Mouse (Mus musculus) WW6 (cell line): ENCODE results near the gene Gm10226.
"Not testable (repeated sequence)": the region's sequence is repeated elsewhere in the genome, so short reads cannot be mapped to it uniquely, and the experiment has no call there.

ENCODE experiments used
- DNase-seq: peaks from one replicate; pipeline ENCODE4 v3.0.0-alpha.2; 2013; ENCODE audit warnings: low read depth, low spot score

Gm10226 gene

GRCm38 (mm10) chr17:21691560-21691959, at the start of gene Gm10226:
Gene Gm10226, plus strand, starts transcription at chr17:21691860.
- no peak for DNase-seq

DNA sequence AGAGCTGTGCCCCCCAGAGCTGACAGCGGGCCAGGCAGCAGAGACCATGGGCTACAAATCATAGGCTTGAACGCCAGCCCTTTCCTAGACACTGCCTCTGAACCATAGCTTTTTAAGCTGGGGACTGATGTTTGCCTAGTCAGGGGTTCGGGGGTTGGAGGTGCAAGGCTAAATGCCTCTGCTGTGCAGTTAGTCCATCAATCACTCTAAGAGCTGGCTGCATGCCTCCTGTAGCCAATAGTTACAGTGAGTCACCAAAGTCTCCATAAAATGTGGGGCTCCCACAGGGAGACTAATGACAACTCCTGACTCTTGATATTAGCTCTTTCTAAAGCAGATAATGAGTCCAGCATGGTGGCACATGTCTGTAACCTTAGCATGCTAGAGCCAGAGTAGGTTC, 42.9 kb upstream of the Gm10226 start:
- no peak for DNase-seq

DNA sequence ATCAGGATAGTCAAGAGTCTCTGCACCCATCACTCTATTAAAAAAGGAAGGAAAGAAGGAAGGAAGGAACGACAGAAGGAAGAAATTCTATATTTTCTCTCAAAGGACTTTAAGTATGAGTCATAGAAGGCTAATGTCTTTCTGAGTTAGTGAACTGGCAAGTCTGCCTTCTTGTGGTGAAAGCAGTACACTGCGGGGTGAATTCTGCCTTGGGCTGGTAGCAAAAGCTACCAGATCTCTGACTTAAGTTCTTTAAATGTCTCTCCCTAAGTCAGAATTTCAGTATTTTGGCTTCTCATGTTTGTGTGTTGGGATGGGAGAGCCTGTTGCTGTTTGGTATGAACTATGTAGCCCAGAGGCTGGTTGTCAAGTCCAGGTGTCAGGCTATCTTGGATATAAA, 41.7 kb upstream of the Gm10226 start:
- no peak for DNase-seq

DNA sequence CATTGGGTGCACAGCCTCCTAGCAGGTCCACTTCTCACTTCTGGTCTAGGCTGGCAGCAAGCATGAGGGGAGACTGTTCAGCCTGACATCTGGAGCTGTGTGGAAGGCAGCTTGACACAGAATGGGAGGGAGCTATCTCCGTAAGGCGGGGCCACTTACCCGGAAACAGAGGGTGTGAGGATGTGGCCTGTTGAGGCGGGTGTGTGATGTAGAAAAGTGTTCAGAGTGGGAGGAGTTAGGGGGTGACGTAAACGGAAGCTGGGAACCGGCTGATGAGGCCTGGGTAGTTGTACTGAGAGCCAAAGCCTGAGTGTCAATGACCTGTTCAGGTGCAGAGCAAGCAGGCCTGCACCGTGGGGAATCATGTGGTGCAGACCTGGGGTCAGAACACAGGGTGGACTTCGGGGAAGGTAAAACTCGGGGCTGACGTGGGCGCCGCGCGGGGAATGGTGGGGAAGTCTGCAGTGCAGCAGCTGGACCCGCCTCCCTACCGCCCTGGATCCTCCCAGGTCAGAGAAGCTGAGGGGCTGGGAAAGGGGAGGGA, 41.2 kb upstream of the Gm10226 start, which contains the start of gene Zfp983:
Gene Zfp983 (plus strand): TSS at position 261 of the 544 bp plus-strand sequence.
- peak; percentile 53 for DNase-seq

DNA sequence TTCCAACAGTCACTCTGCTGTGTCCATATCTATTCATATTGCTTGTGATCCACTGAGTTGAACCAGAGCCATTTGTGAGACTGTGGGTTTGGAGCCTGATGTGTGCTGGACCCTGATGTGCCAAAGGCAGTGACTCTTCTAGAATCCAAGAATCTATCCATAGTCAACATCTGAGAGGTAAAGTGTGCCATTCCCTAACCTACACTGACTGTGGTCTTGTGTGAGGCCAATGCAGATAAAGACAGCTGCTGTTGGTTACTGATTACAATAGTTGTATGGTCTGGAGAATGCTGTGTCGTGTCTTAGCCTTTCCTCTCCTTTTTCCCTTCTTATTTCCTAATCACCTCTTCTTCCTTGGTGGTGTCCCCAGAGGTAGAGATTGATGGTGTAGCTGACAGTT, 12.8 kb upstream of the Gm10226 start:
- DNase-seq: not testable (repeated sequence)

- DNase-seq: peak; percentile 67
These were observed 12.2 kb upstream of the Gm10226 start for GRCm38 (mm10) chr17:21679273-21680018.

- DNase-seq: not testable (repeated sequence)
These were observed 11.7 kb upstream of the Gm10226 start for GRCm38 (mm10) chr17:21680019-21680376.

GRCm38 (mm10) chr17:21693342-21693741, 1.7 kb downstream of the Gm10226 start:
- DNase-seq: no peak

- no peak for DNase-seq
These were observed 4.4 kb downstream of the Gm10226 start for GRCm38 (mm10) chr17:21696073-21696472.

DNA sequence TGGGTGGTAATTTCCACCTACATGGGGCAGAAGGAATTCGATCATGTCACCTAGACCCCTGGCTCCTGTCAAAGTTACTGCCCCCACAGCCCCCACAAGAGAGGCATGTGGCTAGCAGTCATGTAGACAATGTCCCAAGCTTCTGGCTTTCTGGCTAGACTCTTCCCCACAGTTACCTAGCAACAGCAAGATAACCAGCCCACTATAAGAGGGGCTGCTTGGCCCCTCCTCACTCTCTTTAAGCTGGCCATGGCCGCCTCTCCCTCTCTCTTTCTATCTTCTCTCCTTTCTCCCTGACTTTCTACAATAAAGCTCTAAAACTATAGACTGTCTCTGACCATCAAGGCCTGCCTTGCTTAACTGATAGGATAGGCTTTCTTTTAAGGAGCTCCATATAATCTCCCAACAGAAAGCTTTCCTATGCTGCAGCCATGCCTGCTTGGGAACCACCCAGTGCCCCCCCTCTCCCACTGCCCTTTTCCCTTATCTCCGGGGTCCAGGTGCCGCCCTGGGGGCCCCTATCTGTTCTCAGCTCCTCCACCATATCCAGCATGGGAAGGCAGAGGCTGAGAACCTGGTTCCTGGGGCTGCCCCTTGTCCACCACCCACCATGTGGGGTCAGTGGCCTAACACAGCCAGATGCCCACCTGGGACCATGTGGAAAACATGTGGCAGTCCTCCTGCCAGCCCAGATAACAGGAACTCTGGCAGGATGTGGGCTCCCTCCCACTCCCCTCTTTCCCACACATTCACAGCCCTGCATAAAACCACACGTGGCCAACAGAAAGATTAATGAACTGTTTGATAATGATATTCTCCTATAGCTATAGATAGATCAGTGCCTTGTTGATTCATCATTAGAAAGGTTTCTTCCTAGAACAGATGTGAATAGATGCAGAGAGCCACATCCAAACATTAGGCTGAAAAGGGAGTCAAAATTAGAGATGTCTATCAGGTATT, 10.9 kb downstream of the Gm10226 start:
- DNase-seq: no peak

- no peak for DNase-seq
These were observed 11.8 kb downstream of the Gm10226 start for GRCm38 (mm10) chr17:21703414-21703813.

DNA sequence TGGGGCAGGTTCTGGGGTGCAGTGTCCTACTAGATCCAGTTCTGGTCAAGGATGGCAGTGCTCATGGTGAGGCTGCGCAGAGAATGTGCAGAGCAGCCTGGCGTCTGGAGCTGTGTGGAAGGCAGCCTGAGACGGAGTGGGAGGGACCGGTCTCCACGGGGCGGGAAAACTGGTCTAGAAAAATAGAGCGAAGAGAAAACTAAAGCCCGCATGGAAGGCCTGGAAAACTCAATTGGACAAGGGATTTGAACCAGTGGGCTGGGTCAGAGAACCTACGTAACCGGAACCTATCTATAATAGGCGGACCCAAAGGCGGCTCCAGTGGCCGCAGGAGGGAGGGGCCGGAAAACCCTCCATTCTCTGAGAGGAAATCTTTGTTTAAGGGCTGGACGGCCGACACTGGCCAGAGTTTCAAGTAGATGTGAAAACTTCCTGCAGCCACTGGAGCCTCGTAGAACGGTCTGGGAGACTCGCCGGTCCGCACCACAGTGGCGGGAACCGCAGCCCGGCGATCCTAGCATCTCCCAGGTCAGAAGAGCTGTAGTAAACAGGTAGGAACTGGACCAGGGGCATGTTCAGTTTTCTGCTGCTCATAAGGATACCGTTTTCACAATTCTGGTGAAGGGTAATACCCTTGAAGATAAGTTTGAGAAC, 15.8 kb downstream of the Gm10226 start, which contains the start of gene Zfp760:
Gene Zfp760 (plus strand): TSS at position 399 of the 654 bp plus-strand sequence.
- peak; percentile 75 for DNase-seq

DNA sequence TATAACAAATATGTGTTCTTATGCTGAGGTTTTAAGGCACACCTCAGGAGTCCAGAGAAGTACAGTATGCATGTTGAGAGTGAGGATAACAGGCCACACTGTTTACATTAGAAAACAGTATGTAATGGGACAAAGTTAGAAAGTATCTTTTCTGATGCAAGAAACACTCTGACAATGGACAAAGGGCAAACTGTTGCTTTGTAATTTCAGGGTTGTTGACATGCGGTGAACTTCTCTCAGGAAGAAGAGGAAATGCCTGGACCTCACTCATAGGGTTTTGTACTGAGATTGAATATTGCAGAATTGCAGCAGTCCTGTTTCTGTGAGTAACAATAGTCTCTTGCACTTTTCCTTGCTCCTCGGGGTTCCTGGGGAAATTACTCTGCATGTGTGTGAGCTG, 16.7 kb downstream of the Gm10226 start:
- no peak for DNase-seq

DNA sequence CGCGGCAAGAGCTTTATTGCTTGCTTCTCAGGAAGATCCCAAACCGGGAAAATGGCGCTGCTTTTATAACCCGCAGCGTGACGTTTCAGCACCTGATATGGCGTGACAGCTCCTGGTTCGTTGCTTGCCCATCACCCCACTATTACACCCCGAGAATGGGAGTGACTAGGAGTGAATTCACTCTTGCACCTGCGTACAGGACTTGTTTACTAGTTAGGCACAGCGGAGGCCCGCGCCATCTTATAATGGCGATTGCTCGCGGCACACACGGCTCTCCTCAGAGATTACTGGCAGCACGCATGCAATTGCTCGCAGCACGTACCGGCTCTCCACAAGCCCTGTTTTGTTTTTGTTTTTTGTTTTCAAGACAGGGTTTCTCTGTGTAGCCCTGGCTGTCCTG, 38.8 kb downstream of the Gm10226 start, which contains the start of gene Zfp229:
Gene Zfp229 (plus strand): TSS at position 301 of the 400 bp plus-strand sequence.
- not testable (repeated sequence) for DNase-seq

DNA sequence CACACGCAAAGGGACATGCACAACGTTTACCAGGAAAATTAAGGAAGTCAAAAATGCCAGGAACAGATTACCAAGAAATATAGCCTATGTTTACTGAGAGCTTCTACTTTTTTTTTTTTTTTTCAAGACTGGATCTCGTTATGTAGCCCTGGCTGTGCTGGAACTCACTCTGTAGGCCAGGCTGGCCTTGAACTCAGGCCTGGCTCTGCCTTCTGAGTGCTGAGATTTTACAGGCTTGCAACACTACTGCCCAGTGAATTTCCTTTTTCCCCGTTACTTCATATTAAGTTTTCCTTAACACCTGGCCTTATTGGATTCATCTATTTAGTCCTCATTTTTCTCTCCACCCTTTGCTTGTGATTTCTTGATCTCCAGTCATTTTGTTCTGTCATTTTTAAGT, 41.4 kb downstream of the Gm10226 start:
- DNase-seq: no peak

DNA sequence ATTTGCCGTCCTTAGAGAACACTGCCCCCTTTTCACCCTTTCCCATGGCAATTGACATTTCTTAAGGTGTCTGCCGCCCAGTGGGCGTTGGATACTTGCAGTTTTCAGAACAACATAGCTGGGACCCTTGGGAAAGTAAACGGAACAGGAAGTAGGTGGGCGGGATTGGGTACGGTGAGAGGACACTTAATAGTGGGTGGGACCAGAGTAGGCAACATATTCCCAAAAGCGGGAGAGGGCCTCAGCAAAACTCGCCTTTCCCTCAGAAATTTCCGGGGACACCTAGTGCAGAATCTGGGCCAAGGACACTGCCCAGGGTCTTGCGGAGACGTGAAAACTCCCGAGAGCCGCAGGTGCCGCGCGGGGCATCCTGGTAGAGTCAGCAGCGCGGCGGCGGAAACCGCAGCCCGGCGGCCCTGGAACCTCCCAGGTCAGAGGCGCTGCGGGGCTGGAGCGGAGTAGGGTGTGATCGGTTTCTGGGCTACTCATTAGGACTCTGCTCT, 41.9 kb downstream of the Gm10226 start:
- peak; percentile 67 for DNase-seq
